Mouse (Mus musculus) E14TG2a.4 (cell line): ENCODE data around the gene Olfr1246.
"Not testable (repeated sequence)": the region's sequence is repeated elsewhere in the genome, so short reads cannot be mapped to it uniquely, and the experiment has no call there.

ENCODE experiments used
- H3K27me3 ChIP-seq: 2 replicates; pipeline ENCODE4 v1.6.1; 2014; ENCODE audit warnings: low read length, control low read depth; ENCODE audit not compliant: insufficient read depth
- H3K36me3 ChIP-seq: 2 replicates; pipeline ENCODE4 v1.6.1; 2014; ENCODE audit warnings: low read length, control low read depth; ENCODE audit not compliant: insufficient read depth
- H3K4me1 ChIP-seq: replicated peaks from 2 replicates; pipeline ENCODE4 v1.6.1; 2014; ENCODE audit warnings: low read depth, low read length, control low read depth
- H3K4me3 ChIP-seq: replicated peaks from 2 replicates; pipeline ENCODE4 v1.5.1; 2014; ENCODE audit warnings: mild to moderate bottlenecking, low read length
- H3K9me3 ChIP-seq: 2 replicates; pipeline ENCODE4 v1.6.1; 2014; ENCODE audit warnings: low read length, control low read depth
- CTCF ChIP-seq: conservative IDR thresholded peaks from 2 replicates; pipeline ENCODE4 v1.5.1; 2014; ENCODE audit warnings: low read length
- NANOG ChIP-seq: IDR thresholded peaks from 2 replicates; pipeline ENCODE4 v1.6.1; 2014; ENCODE audit warnings: borderline replicate concordance, low read length, mixed read lengths
- POU5F1 ChIP-seq: IDR thresholded peaks from 2 replicates; pipeline ENCODE4 v1.6.1; 2014; ENCODE audit warnings: low read length, borderline replicate concordance

The Olfr1246 gene

DNA sequence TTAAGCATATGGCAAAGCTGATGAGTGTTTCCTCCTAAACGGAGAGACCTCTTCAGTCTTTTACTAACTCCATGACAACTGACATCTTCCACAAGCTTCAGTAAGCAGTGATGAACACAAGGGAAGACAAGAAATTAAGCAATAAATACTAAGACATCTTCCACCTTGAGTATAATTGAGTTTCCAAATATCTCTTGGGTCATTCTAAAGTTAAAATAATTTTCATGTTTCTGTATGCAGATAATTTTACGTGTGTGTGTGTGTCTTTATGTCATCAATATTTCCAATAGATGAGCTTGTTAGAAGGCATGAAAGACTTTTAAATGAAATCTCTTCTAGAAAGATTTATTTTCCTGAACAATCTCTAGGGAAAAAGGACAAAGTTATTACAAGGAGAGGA, at the start of gene Olfr1246:
TSS of gene Olfr1246 (minus strand) at position 101 of the 400 bp plus-strand sequence.
- H3K27me3 ChIP-seq: no peaks in the 10 kb centered on the region
- no peaks in the 10 kb centered on the region for H3K4me1 ChIP-seq
- H3K4me3 ChIP-seq: no peak within 1 kb of the TSS
- TF ChIP-seq NANOG (no peak), CTCF (no peak), POU5F1 (no peak)
- no peaks in the 10 kb centered on the region for H3K9me3 ChIP-seq
- H3K36me3 ChIP-seq: no peaks in the 10 kb centered on the region

DNA sequence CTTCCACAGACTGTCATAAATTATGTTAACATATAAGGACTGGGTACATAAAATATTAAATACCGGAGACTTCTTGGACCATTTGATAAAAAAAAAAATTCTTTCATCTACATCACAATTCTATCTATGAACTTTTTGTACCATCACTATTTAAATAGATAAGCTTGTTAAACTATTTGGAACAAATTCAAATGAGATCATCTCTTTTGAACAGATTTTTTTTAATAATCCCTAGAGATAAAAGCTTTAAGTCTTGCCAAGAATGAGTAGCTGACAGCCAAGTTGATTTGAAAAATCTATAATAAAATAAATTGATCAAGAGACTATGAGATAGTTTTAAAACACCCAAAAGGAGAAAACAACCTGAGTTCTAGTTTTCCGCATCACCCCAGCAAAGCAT, 41.9 kb upstream of the Olfr1246 start, which contains the start of gene Olfr1249:
TSS of gene Olfr1249 (minus strand) at position 101 of the 400 bp plus-strand sequence.
- Histone ChIP-seq H3K4me3 (no peak within 1 kb of the TSS), H3K4me1 (no peaks in the 10 kb centered on the region), H3K9me3 (no peaks in the 10 kb centered on the region), H3K27me3 (no peaks in the 10 kb centered on the region), H3K36me3 (no peaks in the 10 kb centered on the region)
- TF ChIP-seq NANOG: no peak
- TF ChIP-seq CTCF: no peak
- no peak for TF ChIP-seq POU5F1

DNA sequence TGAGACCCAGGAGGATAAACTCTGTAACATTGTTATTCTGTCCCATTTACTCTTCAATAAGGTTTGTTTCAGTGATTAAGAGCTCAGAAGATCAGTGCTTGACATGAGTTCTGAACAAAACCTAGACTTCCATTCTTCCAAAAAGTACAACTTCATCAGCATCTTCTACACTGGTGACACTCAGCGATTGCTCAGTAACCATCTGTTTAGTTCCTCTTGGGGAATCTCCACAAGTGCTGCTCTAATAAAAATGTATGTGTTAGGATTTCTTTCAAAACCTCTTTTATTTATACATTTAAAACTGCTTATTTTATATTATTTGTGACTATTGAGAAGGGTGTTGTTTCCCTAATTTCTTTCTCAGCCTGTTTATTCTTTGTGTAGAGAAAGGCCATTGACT, 25.2 kb upstream of the Olfr1246 start, which contains the start of gene Olfr1248:
TSS of gene Olfr1248 (minus strand) at position 101 of the 400 bp plus-strand sequence.
- not testable (repeated sequence) for H3K27me3 ChIP-seq, H3K36me3 ChIP-seq, H3K9me3 ChIP-seq, H3K4me3 ChIP-seq, H3K4me1 ChIP-seq

DNA sequence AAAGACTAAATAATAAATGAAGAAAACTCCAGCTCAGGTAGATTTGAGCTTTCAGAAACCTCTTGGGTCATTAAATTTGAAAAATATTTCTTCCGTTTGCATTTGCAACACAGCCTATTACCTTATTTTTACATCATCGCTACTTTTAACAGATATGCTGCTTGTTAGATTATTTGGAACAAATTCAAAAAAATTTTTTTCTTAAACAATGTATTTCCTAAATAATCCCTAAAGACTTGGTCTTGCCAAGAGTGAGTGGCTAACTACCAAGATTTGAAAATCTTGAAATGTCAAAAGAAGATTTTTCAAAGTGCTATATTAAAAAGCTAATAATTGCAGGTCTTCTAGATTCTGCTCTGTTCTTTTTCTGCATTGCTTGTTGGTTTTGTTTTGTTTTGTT, 21.1 kb upstream of the Olfr1246 start, which contains the start of gene Olfr1247:
TSS of gene Olfr1247 (minus strand) at position 101 of the 400 bp plus-strand sequence.
- Histone ChIP-seq H3K4me3 (no peak within 1 kb of the TSS), H3K27me3 (no peaks in the 10 kb centered on the region), H3K36me3 (no peaks in the 10 kb centered on the region), H3K4me1 (no peaks in the 10 kb centered on the region), H3K9me3 (no peaks in the 10 kb centered on the region)
- TF ChIP-seq CTCF: no peak
- no peak for TF ChIP-seq NANOG
- TF ChIP-seq POU5F1: no peak

DNA sequence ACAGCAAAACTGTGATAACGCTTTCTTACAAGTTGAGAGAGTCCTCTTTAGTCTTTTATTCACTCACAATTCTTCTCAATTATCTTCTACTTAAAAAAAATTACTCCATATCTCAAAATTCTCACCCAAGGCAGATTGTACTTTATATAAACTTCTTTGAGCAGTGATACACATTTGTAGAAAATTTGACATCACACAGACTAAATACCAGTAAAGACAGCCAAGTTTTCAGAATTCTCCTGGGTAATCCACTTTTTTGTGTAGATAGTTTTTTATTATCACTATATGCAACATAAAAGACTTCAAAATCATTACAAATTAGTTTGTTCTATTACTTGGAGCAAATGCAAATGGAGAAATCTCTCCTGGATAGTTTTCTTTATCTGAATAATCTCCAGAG, 14.6 kb downstream of the Olfr1246 start, which contains the start of gene Olfr1245:
TSS of gene Olfr1245 (minus strand) at position 101 of the 400 bp plus-strand sequence.
- Histone ChIP-seq H3K4me1 (no peaks in the 10 kb centered on the region), H3K27me3 (no peaks in the 10 kb centered on the region), H3K9me3 (peaks cover 3% of the 10 kb centered on the region; the same call in 1 of the 2 replicates), H3K36me3 (no peaks in the 10 kb centered on the region), H3K4me3 (no peak within 1 kb of the TSS)
- TF ChIP-seq CTCF (no peak), POU5F1 (no peak), NANOG (no peak)

DNA sequence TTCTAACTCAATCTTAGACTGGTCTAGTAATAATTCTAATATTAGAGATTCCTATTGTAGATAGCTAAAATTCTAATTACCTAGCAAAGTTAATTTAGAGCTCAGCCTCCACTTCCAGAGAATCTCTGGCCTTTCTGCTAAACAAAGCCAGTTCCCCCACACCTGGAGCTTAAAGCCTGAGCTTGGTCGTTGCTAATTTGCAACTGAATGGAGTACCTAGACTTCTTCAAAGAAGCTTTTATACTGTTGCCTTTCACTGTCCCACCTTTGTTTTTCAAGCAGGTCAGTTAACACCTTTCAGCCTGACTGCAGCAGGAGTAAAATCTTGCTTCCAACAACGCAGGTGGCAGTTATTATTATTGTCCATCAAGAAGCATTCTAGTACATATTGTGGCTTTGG, 30.3 kb downstream of the Olfr1246 start:
- not testable (repeated sequence) for H3K27me3 ChIP-seq, H3K4me1 ChIP-seq, H3K4me3 ChIP-seq, H3K36me3 ChIP-seq
- H3K9me3 ChIP-seq: peaks cover 21% of the 10 kb centered on the region

DNA sequence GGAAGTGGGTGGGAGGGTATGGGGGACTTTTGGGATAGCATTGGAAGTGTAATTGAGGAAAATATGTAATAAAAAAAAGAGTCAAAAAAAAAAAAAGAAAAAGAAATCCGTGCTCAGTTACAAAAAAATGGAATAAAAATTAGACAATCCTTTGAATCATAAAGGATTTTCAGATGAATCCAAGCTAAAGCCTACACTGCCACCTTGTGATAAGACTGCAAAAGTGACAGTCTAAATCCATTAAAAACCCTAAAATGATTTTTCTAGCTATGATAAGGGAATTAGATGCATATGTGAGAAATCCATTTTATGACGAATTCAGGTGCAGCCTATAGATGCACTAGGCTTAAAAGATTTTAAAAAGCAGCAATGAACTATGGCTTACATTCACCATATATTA, 48.4 kb downstream of the Olfr1246 start:
- Histone ChIP-seq H3K36me3 (no peaks in the 10 kb centered on the region), H3K4me3 (no peak overlapping the region), H3K4me1 (no peaks in the 10 kb centered on the region), H3K27me3 (no peaks in the 10 kb centered on the region), H3K9me3 (0 out of 2 replicates have a peak, but pooled peaks cover 6% of the 10 kb centered on the region)
- TF ChIP-seq CTCF: peak; percentile 25
- TF ChIP-seq NANOG: no peak

DNA sequence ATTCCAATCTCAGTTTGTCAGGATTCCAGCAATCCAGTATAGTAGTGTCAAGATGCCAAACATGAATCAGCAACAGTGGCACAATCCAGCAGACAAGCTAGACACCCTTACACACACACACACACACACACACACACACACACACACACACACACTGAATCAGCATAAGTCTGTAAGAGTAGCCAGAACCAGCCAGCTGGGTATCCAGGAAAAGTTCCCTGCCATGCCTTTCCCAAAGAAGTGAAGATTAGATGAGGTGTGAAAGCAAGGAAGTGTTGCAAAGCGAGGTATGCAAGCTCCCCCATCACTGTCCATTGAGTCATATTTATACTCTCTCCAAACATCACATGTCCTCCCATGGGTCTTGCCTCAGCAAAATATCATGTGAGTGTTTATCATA, 53.0 kb downstream of the Olfr1246 start:
- no peaks in the 10 kb centered on the region for H3K4me1 ChIP-seq
- no peak overlapping the region for H3K4me3 ChIP-seq
- no peaks in the 10 kb centered on the region for H3K27me3 ChIP-seq
- no peaks in the 10 kb centered on the region for H3K9me3 ChIP-seq
- TF ChIP-seq NANOG: no peak
- TF ChIP-seq CTCF: no peak
- TF ChIP-seq POU5F1: no peak
- no peaks in the 10 kb centered on the region for H3K36me3 ChIP-seq
